Mouse (Mus musculus) G1E (cell line): ENCODE measurements around the gene Galnt18. TPM values are rescaled to one million over a fixed set of nuclear protein-coding genes. Genes with fewer than 3 reads are reported as not detected.

ENCODE experiments used
- ATAC-seq: 2 replicates; pipeline ENCODE4 v1.8.0; 2016; ENCODE audit warnings: mild to moderate bottlenecking; ENCODE audit not compliant: insufficient number of reproducible peaks, poor library complexity, low FRiP score, severe bottlenecking; ENCODE audit errors: extremely low read depth
- DNase-seq: peaks from one replicate; pipeline ENCODE4 v3.0.0; 2012; ENCODE audit warnings: low spot score
- H3K27me3 ChIP-seq: 2 replicates; pipeline ENCODE4 v1.6.1; 2012; ENCODE audit warnings: mild to moderate bottlenecking, low read length, inconsistent platforms; ENCODE audit not compliant: insufficient read depth
- H3K36me3 ChIP-seq: replicated peaks from 2 replicates; pipeline ENCODE3; 2012; ENCODE audit warnings: mild to moderate bottlenecking, inconsistent platforms
- H3K4me1 ChIP-seq: 2 replicates; pipeline ENCODE4 v1.6.1; 2012; ENCODE audit warnings: low read depth, low read length, inconsistent platforms, mixed read lengths; ENCODE audit not compliant: insufficient read depth
- H3K4me3 ChIP-seq: 2 replicates; pipeline ENCODE4 v1.5.1; 2012; ENCODE audit warnings: low read depth, mild to moderate bottlenecking, inconsistent platforms, low read length, moderate library complexity, mixed read lengths
- H3K9me3 ChIP-seq: replicated peaks from 2 replicates; pipeline ENCODE4 v1.6.1; 2012; ENCODE audit warnings: inconsistent platforms
- CTCF ChIP-seq: IDR thresholded peaks from 2 replicates; pipeline ENCODE4 v1.5.1; 2012; ENCODE audit warnings: low read depth, low read length, inconsistent platforms, mixed read lengths
- GATA1 ChIP-seq: IDR thresholded peaks from 2 replicates; pipeline ENCODE4 v1.6.1; 2012; ENCODE audit warnings: borderline replicate concordance, low read length, inconsistent platforms, mixed read lengths
- GATA2 ChIP-seq: IDR thresholded peaks from 2 replicates; pipeline ENCODE4 v1.6.1; 2012; ENCODE audit warnings: low read depth, low read length, inconsistent platforms, borderline replicate concordance
- POLR2AphosphoS5 ChIP-seq: IDR thresholded peaks from 2 replicates; pipeline ENCODE4 v1.6.1; 2012; ENCODE audit warnings: low read depth, low read length, inconsistent platforms; ENCODE audit not compliant: insufficient replicate concordance
- TAL1 ChIP-seq: conservative IDR thresholded peaks from 2 replicates; pipeline ENCODE4 v1.6.1; 2012; ENCODE audit warnings: low read depth, low read length, inconsistent platforms, mixed read lengths
- polyA plus RNA-seq: library from polyadenylated mRNA; stranded (reverse); fragments of >175 nt; gene quantifications from 2 replicates; pipeline ENCODE4 v1.2.3, GENCODE M21; 2012
- total RNA-seq, 2 experiments: library from RNA; stranded (forward) in 1 of 2; stranded (reverse) in 1 of 2; fragments of 200-1000 nt in 1 of 2; fragments of >200 nt in 1 of 2; fragmentation: Nextera tagmentation in 1 of 2; gene quantifications; 2 replicates each; pipeline ENCODE4 v1.2.3; 2014 to 2017

The Galnt18 gene
- total and polyA plus RNA-seq, 3 experiments = not detected

DNA sequence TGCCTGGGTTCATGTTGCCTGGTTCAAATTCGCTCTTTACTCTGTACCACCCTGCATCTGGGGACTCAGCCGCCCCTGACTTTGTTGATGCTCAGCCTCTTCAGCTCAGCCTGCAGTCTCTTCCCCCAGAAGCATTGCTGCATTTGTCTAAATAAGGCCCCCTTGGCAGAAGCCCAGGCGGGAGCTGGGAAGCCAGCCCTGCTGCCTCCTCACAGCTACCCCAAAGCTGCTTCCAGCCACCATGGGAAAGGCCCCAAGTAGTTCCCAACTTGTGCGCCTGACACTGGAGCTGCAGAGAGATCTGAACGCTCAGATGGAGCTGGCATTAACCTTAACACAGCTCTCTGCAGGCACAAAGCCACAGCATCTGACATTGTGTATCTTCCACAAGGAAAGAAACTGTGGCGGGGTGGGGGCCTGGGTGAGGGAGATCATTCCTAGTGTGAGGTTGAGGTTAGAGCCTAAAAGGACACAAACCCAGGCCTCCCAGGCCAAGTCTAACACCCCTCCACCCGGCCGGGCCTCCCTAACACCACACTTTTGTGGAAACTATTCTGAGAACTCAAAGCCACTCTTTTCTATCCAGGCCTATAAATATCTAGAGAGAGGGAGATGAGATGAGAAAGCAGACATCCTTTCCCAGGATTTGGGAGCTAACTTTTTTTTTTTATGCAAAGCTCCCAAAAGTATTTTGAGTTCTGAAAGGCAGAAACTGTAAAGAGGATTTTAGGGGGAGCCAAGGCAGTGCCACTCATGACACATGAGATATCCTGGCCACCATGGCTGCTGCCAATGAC, 59.1 kb downstream of the Galnt18 start:
- H3K36me3 ChIP-seq = no peaks in the 10 kb centered on the region
- ATAC-seq (no peak), DNase-seq (no peak)
- TF ChIP-seq GATA1 (no peak), TAL1 (no peak), GATA2 (no peak), CTCF (no peak), POLR2AphosphoS5 (no peak)
- H3K4me3 ChIP-seq = no peak overlapping the region
- no peaks in the 10 kb centered on the region for H3K27me3 ChIP-seq
- no peaks in the 10 kb centered on the region for H3K4me1 ChIP-seq
- H3K9me3 ChIP-seq = peaks cover 6% of the 10 kb centered on the region

DNA sequence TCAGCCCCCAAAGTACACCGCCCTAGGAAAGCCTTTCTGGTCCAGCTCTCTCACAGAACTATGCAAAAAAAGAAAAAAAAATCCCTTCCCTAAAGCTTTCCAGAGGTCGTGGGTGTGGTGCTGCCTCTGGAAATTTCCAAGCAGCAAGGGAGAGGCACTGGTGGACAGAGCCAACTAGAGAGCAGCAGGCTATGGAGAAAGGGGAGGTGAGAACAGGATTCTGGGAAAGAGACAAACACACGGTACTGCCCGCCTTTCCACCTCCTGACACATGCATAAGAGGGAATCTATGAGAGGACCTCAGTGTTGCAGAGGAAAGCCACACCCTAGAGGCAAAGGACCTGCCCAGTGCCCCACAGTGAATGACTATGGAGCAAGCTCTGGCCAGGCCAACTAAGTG, 60.9 kb downstream of the Galnt18 start:
- no peak for DNase-seq
- TF ChIP-seq GATA2 (no peak), TAL1 (no peak), POLR2AphosphoS5 (no peak), GATA1 (no peak), CTCF (no peak)
- H3K4me3 ChIP-seq = no peak overlapping the region
- ATAC-seq = no peak
- no peaks in the 10 kb centered on the region for H3K4me1 ChIP-seq
- peaks cover 6% of the 10 kb centered on the region for H3K9me3 ChIP-seq
- no peaks in the 10 kb centered on the region for H3K27me3 ChIP-seq
- no peaks in the 10 kb centered on the region for H3K36me3 ChIP-seq

DNA sequence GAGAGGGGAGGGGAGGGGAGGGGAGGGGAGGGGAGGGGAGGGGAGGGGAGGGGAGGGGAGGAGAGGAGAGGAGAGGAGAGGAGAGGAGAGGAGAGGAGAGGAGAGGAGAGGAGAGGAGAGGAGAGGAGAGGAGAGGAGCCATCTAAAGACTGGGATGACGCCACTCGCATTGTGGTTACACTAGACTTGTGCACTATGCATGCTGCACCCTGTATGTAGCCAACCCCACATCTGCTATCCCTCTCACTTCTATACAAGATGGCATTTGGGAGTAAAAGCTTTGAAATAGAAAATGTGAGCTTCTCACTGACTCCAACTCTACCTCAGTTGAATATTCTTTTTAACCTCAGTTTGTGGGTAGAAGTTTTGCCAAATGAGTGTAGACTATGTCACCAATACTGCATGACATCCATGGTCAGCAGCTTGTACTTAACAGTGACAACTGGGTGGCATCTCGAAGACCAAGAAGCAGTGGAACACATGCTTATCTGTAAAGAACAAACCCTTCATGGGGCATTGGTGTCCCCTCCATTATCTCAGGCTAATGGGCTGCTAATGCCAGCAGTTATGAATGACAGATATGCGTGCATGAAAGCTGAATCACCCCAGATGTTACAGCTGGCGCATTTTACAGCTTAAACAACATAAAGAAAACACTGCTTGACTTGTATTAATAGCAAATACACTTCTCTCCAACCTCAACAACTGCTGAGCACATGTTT, 65.0 kb downstream of the Galnt18 start:
- DNase-seq = no peak

DNA sequence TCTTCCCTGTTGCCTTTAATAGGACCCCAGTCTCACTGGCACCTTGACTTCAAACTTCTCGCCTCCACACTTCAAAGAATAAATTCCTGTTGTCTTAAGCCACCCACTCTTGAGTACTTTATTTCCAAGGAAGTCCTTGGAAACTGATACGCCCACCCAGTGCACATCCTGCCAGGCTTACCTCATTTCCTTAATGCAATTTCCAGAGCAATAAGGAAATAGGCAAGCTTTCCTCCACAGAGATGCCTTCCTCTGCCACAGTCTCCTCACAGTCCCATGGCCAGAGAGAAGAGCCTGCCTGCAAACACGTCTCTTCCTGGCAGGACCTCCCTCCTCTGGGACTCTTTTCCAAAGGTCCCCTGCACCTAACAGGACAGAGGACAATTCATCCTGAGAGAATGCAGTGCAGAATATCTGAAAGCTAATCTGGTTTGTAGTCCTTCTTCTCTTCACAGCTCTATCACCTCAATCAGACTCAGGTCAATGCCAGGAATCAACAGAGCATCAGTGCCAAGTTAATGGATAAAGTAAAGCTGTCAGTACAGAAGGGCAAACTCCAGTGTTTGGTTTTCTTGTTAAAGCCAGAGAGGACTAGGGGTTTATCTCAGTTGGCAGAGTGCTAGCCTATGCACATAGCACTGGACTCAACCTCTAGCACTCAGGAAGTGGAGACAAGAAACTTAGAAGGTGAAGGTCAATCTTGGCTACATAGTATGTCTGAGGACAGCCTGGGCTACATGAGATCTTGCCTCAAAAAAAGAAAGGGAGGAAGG, 65.8 kb downstream of the Galnt18 start:
- H3K4me1 ChIP-seq = no peaks in the 10 kb centered on the region
- H3K9me3 ChIP-seq = peaks cover 18% of the 10 kb centered on the region
- DNase-seq (no peak), ATAC-seq (no peak)
- TF ChIP-seq TAL1 (no peak), POLR2AphosphoS5 (no peak), GATA2 (no peak), CTCF (no peak), GATA1 (no peak)
- H3K36me3 ChIP-seq = no peaks in the 10 kb centered on the region
- H3K4me3 ChIP-seq = no peak overlapping the region
- H3K27me3 ChIP-seq = no peaks in the 10 kb centered on the region

More for the DNA sequence above, 65.0 kb downstream of the Galnt18 start:
- no peak for ATAC-seq
- Histone ChIP-seq H3K36me3 (no peaks in the 10 kb centered on the region), H3K27me3 (no peaks in the 10 kb centered on the region), H3K9me3 (peaks cover 14% of the 10 kb centered on the region), H3K4me1 (no peaks in the 10 kb centered on the region), H3K4me3 (no peak overlapping the region)
- TF ChIP-seq GATA2 = no peak
- TF ChIP-seq GATA1 = no peak
- TF ChIP-seq CTCF = no peak
- no peak for TF ChIP-seq POLR2AphosphoS5
- TF ChIP-seq TAL1 = no peak

DNA sequence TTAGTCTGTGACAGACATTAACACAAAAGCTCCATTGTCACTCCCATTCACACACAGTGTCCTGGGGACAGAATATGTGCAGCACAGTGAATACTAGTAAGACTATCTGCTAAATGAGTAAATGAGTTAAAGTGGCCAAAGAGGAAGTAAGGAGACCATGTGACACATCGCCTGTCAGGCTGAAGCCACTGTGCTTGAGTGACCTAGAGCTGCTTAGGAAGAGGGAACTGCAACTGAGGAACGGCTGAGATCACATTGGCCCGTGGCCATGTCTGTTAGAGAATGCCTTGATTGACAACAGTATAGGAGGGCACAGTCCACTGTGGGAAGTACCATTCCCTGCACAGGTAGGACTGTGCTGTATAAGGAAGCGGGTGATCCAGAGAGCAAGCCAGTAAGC, 67.0 kb downstream of the Galnt18 start:
- DNase-seq (no peak), ATAC-seq (peak; percentile 34; the same call in 1 of the 2 replicates)
- no peaks in the 10 kb centered on the region for H3K36me3 ChIP-seq
- H3K4me1 ChIP-seq = no peaks in the 10 kb centered on the region
- no peaks in the 10 kb centered on the region for H3K27me3 ChIP-seq
- H3K9me3 ChIP-seq = peaks cover 20% of the 10 kb centered on the region
- TF ChIP-seq TAL1 (no peak), GATA2 (no peak), CTCF (no peak), GATA1 (no peak), POLR2AphosphoS5 (no peak)
- no peak overlapping the region for H3K4me3 ChIP-seq

DNA sequence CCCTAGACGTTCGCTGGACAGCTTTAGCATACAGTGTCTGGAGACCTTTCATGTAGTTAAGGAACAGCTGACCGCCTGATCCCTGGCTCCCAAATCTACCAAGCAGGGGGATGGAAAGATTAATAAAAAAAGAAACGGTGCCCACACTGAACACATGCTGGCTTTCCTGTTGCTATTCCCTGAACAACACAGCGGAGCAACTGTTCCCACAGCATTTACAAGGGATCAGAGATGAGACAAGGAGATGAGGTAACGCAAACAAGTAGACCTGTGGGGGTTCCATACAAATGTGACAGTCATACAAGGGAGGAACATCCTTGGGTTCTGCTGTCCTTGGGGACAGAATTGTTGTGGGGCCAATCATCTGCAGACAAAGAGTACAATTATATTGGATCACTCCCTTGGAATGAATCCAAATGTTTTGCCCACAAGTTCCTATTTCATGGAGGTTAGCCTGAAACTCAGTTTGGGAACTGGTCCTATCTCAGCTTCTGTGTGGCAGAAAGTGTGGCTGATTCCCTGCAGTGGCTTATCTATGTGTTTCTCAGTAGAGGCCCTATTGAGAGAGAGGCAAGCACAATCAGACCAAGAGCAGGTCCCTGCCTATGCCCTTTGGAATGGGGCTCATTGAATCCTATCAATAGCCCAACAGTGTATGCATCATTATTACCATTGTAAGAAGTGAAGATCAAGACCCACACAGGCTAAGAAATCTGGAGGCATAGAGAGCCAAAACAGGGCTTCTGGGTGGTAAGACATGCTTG, 68.5 kb downstream of the Galnt18 start:
- Histone ChIP-seq H3K4me1 (no peaks in the 10 kb centered on the region), H3K9me3 (peaks cover 21% of the 10 kb centered on the region), H3K36me3 (no peaks in the 10 kb centered on the region), H3K27me3 (no peaks in the 10 kb centered on the region), H3K4me3 (no peak overlapping the region)
- no peak for TF ChIP-seq TAL1
- no peak for TF ChIP-seq GATA2
- TF ChIP-seq CTCF = no peak
- no peak for TF ChIP-seq POLR2AphosphoS5
- no peak for TF ChIP-seq GATA1
- ATAC-seq (no peak), DNase-seq (no peak)
